Mouse (Mus musculus): ENCODE measurements at regions not wholly inside any gene's neighbourhood (a gene's known extent, or its start where the extent isn't known, plus 50 kb on each side); places are given as distances from the start of the nearest gene placed in this dataset.

DNA sequence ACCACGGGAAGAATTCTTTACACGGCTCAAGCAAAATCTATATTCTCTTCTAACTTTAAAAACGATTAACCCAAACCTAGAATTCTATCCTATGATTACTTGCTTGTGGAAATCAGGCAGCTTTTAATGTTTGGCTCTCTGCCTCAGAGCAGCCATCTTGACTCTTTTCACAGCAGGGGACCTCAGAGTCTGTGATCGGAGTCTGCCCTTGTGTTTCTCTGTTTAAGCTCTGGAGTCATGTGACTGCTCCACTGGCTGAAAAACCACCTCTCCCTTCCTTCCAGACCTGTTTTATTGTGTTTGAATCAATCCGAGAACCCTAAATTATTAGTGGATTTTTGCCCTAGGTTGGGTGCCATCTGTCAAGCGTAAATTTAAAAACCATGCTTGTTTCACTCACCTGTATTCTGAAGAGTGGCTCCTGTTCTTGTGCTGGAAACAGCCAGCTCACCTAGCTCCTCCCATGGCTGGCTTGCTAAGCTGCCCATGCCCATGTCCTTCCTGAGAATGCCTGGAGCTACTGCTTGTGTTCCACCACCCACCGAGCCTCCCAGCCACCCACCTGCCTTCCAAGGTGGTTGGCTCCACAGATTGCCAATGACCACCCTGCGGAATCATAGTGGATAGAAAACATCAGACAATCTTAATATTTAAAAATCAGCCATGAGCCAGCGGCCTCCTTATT lies 62.6 kb downstream of the Perp start:
- no peaks in the 10 kb centered on the region for H3K27me3 ChIP-seq (ENCODE audit: control insufficient read depth, insufficient read depth, low read length)
- WGBS: 84% methylated on average over 9 of the region's 9 CpGs
- no peak for DNase-seq
- no peak for TF ChIP-seq CTCF (IDR thresholded peaks at IDR 0.05; ENCODE audit: borderline replicate concordance, insufficient read depth, low read depth, low read length)
- no peak for TF ChIP-seq POLR2A (IDR thresholded peaks at IDR 0.05; ENCODE audit: borderline replicate concordance, insufficient read depth, low read length)
- H3K4me3 ChIP-seq (replicated peaks; ENCODE audit: insufficient read depth, low read depth, low read length): no peak overlapping the region
- no peak overlapping the region for H3K27ac ChIP-seq (ENCODE audit: insufficient read depth, low read length)
- no peaks in the 10 kb centered on the region for H3K4me1 ChIP-seq (ENCODE audit: control insufficient read depth, insufficient read depth, low read length)

- Histone ChIP-seq H3K27ac (ENCODE audit: insufficient read depth, low read length) (no peak overlapping the region), H3K27me3 (ENCODE audit: control insufficient read depth, insufficient read depth, low read length) (no peaks in the 10 kb centered on the region), H3K4me3 (replicated peaks; ENCODE audit: insufficient read depth, low read depth, low read length) (no peak overlapping the region), H3K4me1 (ENCODE audit: control insufficient read depth, insufficient read depth, low read length) (no peaks in the 10 kb centered on the region)
- no peak for DNase-seq
- no peak for TF ChIP-seq POLR2A (IDR thresholded peaks at IDR 0.05; ENCODE audit: borderline replicate concordance, insufficient read depth, low read length)
- no peak for TF ChIP-seq CTCF (IDR thresholded peaks at IDR 0.05; ENCODE audit: borderline replicate concordance, insufficient read depth, low read depth, low read length)
- 89% methylated on average over 3 of the region's 3 CpGs for WGBS
These were observed 64.5 kb downstream of the Perp start for GRCm38 (mm10) chr10:18909307-18909706.

DNA sequence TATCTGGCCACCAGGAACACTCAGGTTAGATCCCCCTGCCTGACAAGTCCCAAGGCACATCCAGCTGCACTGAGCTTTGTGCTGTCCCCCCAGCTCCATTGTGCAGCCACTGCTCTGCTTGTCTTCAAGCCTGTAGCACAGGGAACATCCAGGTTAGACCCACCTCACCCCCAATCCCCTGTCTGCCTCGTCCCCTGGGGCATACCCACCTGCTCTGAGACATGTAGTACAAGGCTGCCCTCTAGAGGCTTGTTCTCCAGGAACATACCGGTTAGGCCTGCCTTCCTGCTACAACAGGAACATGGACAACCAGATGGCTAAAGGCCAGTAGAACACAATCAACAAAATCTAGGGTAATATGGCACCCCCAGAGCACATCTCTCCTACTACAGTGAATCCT lies 66.1 kb downstream of the Perp start:
- 16% methylated on average over 2 of the region's 2 CpGs for WGBS

DNA sequence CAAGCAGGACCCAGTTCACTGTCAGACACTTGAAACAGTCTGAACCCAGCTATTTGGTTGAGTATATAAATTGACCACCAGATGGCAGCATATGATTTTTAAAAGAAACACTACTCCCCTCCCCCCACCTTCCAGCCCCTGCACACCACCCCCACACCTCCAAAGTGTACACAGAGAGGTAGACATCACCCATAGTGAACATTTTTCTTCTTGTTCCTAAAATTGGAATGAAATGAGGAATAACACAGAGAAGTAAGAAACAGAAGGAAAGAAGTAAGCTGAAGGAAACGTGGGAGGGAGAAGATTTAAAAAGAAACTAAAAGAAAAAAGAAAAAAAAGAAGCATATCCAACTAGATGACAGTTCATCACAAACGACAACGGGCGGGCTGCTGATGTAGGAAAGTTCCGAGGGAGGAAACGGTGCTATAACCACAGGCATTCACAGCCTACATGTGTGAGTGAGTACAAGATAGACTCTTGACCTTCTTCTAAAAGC lies 72.3 kb downstream of the Perp start:
- no peak overlapping the region for H3K27ac ChIP-seq (ENCODE audit: insufficient read depth, low read length)
- no peak overlapping the region for H3K4me3 ChIP-seq (replicated peaks; ENCODE audit: insufficient read depth, low read depth, low read length)
- no peaks in the 10 kb centered on the region for H3K4me1 ChIP-seq (ENCODE audit: control insufficient read depth, insufficient read depth, low read length)
- TF ChIP-seq POLR2A (IDR thresholded peaks at IDR 0.05; ENCODE audit: borderline replicate concordance, insufficient read depth, low read length) (no peak), CTCF (IDR thresholded peaks at IDR 0.05; ENCODE audit: borderline replicate concordance, insufficient read depth, low read depth, low read length) (no peak)
- 71% methylated on average over 6 of the region's 6 CpGs for WGBS
- no peaks in the 10 kb centered on the region for H3K27me3 ChIP-seq (ENCODE audit: control insufficient read depth, insufficient read depth, low read length)
- DNase-seq: peak in 1 of 2 experiments; percentile 8

More for the DNA sequence above, 66.1 kb downstream of the Perp start:
- TF ChIP-seq POLR2A (IDR thresholded peaks at IDR 0.05; ENCODE audit: borderline replicate concordance, insufficient read depth, low read length) (no peak), CTCF (IDR thresholded peaks at IDR 0.05; ENCODE audit: borderline replicate concordance, insufficient read depth, low read depth, low read length) (peak; percentile 27; the same call in 1 of the 2 replicates)
- no peak overlapping the region for H3K4me3 ChIP-seq (replicated peaks; ENCODE audit: insufficient read depth, low read depth, low read length)
- DNase-seq: no peak
- H3K27ac ChIP-seq (ENCODE audit: insufficient read depth, low read length): no peak overlapping the region
- no peaks in the 10 kb centered on the region for H3K4me1 ChIP-seq (ENCODE audit: control insufficient read depth, insufficient read depth, low read length)
- no peaks in the 10 kb centered on the region for H3K27me3 ChIP-seq (ENCODE audit: control insufficient read depth, insufficient read depth, low read length)

GRCm38 (mm10) chr10:18923088-18923821 lies 78.4 kb downstream of the Perp start:
- Histone ChIP-seq H3K27ac (ENCODE audit: insufficient read depth, low read length) (no peak overlapping the region), H3K4me3 (replicated peaks; ENCODE audit: insufficient read depth, low read depth, low read length) (no peak overlapping the region), H3K4me1 (ENCODE audit: control insufficient read depth, insufficient read depth, low read length) (no peaks in the 10 kb centered on the region), H3K27me3 (ENCODE audit: control insufficient read depth, insufficient read depth, low read length) (no peaks in the 10 kb centered on the region)
- WGBS: 55% methylated on average over 3 of the region's 3 CpGs
- no peak for DNase-seq
- TF ChIP-seq CTCF (IDR thresholded peaks at IDR 0.05; ENCODE audit: borderline replicate concordance, insufficient read depth, low read depth, low read length) (no peak), POLR2A (IDR thresholded peaks at IDR 0.05; ENCODE audit: borderline replicate concordance, insufficient read depth, low read length) (no peak)

GRCm38 (mm10) chr10:18927811-18928210 lies 83.0 kb downstream of the Perp start:
- no peak overlapping the region for H3K4me3 ChIP-seq (replicated peaks; ENCODE audit: insufficient read depth, low read depth, low read length)
- TF ChIP-seq CTCF (IDR thresholded peaks at IDR 0.05; ENCODE audit: borderline replicate concordance, insufficient read depth, low read depth, low read length) (no peak), POLR2A (IDR thresholded peaks at IDR 0.05; ENCODE audit: borderline replicate concordance, insufficient read depth, low read length) (no peak)
- no peaks in the 10 kb centered on the region for H3K27me3 ChIP-seq (ENCODE audit: control insufficient read depth, insufficient read depth, low read length)
- 86% methylated on average over 2 of the region's 2 CpGs for WGBS
- no peaks in the 10 kb centered on the region for H3K4me1 ChIP-seq (ENCODE audit: control insufficient read depth, insufficient read depth, low read length)
- no peak overlapping the region for H3K27ac ChIP-seq (ENCODE audit: insufficient read depth, low read length)
- no peak for DNase-seq

DNA sequence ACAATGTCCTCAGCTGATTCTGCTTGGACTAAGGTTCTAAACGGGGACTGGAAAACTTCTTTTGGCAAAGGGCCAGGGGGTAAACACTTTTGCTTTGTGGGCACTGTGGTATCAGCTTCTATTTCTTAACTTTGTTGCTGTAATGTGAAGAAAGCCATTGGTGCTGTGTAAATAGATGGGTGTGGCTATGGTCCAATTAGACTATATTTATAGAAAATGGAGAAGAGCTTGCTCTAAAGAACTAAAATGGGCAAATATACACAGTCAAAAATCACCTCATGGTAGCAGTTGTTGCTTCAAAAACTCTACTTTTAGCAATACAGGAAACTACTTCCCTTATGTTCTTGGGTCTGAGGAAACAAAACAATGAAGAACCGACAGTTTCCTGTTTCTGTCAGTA lies 84.1 kb downstream of the Tnfaip3 start:
- Histone ChIP-seq H3K4me3 (replicated peaks; ENCODE audit: insufficient read depth, low read depth, low read length) (no peak overlapping the region), H3K4me1 (ENCODE audit: control insufficient read depth, insufficient read depth, low read length) (no peaks in the 10 kb centered on the region), H3K27me3 (ENCODE audit: control insufficient read depth, insufficient read depth, low read length) (no peaks in the 10 kb centered on the region), H3K27ac (ENCODE audit: insufficient read depth, low read length) (no peak overlapping the region)
- no peak for DNase-seq
- 39% methylated on average over 2 of the region's 2 CpGs for WGBS
- no peak for TF ChIP-seq CTCF (IDR thresholded peaks at IDR 0.05; ENCODE audit: borderline replicate concordance, insufficient read depth, low read depth, low read length)
- no peak for TF ChIP-seq POLR2A (IDR thresholded peaks at IDR 0.05; ENCODE audit: borderline replicate concordance, insufficient read depth, low read length)

GRCm38 (mm10) chr10:18941447-18941846 lies 74.0 kb downstream of the Tnfaip3 start:
- no peaks in the 10 kb centered on the region for H3K27me3 ChIP-seq (ENCODE audit: control insufficient read depth, insufficient read depth, low read length)
- DNase-seq: no peak
- TF ChIP-seq POLR2A (IDR thresholded peaks at IDR 0.05; ENCODE audit: borderline replicate concordance, insufficient read depth, low read length): no peak
- TF ChIP-seq CTCF (IDR thresholded peaks at IDR 0.05; ENCODE audit: borderline replicate concordance, insufficient read depth, low read depth, low read length): no peak
- no peak overlapping the region for H3K4me3 ChIP-seq (replicated peaks; ENCODE audit: insufficient read depth, low read depth, low read length)
- H3K4me1 ChIP-seq (ENCODE audit: control insufficient read depth, insufficient read depth, low read length): no peaks in the 10 kb centered on the region
- no peak overlapping the region for H3K27ac ChIP-seq (ENCODE audit: insufficient read depth, low read length)
- 75% methylated on average over 4 of the region's 4 CpGs for WGBS

All from cerebellum, adult 2 months (tissue).